Mouse (Mus musculus): ENCODE data around the gene Fktn.
"Not testable (repeated sequence)": the region's sequence is repeated elsewhere in the genome, so short reads cannot be mapped to it uniquely, and the experiment has no call there.

Fktn gene

GRCm38 (mm10) chr4:53713704-53714050 is at the start of gene Fktn:
Fktn (plus strand) TSS chr4:53713998.
- no peak for DNase-seq (ENCODE audit: low spot score in 2 of 2)

- DNase-seq (ENCODE audit: low spot score in 2 of 2): no peak
Measured at GRCm38 (mm10) chr4:53682092-53682491, 31.7 kb upstream of the Fktn start.

DNA sequence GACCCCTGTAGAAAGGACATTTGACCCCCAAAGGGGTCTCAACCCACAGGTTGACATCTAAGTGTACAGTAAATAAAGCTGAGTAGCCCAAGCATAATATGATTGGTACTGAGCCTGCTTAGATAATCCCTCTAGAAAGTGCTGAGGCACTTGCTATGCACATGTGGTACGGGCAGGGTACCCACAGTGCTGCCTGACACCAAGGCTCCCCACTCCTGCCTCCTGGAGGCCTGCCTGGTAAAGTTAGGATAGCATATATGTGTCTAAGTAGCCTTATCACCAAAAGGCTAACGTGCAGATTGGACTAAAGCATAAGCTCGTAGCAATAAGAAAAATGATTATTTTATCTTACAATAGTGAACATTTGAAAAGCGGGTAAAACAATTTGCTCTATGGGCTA is 24.8 kb upstream of the Fktn start:
- no peak for DNase-seq (ENCODE audit: low spot score in 2 of 2)

- peak in 1 of 2 experiments; percentile 12 for DNase-seq (ENCODE audit: low spot score in 2 of 2)
Measured at GRCm38 (mm10) chr4:53691418-53691817, 22.4 kb upstream of the Fktn start.

DNA sequence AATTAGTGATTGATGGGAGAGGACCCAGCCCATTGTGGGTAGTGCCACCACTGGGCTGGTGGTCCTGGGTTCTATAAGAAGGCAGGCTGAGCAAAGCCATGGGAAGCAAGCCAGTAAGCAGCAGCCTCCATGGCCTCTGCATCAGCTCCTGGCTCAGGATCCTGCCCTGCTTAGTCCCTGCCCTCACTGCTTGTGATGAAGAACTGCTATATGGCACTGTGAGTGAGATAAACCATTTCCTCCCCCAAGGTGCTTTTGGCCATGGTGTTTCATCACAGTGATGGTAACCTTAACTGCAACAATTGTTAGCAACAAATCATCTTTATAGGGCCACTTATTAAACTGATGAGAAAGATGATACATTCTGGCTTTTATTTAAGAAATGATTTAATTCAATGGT is 4.6 kb upstream of the Fktn start:
- not testable (repeated sequence) for DNase-seq (ENCODE audit: low spot score in 2 of 2)

DNA sequence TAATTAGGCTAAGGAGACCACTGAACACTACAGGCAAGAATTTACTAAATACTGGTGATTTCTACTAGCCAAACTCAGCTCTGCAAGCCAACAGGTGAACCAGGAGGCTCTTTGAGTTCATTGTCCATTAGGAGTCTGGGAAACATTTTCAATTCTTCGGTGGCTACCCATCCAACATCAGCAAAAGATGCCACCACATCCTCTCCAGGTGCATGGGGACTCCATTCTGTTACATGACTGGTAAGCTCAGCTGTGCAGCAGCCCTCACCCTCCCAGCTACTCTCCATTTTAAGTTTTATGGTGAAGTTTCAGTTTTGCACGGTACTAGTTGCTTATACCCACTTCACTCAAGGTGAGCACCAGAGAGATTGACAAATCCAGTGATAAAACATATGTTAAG is 3.8 kb upstream of the Fktn start:
- DNase-seq (ENCODE audit: low spot score in 2 of 2): no peak

GRCm38 (mm10) chr4:53710555-53711328 is 3.1 kb upstream of the Fktn start:
- no peak for DNase-seq (ENCODE audit: low spot score in 2 of 2)

DNA sequence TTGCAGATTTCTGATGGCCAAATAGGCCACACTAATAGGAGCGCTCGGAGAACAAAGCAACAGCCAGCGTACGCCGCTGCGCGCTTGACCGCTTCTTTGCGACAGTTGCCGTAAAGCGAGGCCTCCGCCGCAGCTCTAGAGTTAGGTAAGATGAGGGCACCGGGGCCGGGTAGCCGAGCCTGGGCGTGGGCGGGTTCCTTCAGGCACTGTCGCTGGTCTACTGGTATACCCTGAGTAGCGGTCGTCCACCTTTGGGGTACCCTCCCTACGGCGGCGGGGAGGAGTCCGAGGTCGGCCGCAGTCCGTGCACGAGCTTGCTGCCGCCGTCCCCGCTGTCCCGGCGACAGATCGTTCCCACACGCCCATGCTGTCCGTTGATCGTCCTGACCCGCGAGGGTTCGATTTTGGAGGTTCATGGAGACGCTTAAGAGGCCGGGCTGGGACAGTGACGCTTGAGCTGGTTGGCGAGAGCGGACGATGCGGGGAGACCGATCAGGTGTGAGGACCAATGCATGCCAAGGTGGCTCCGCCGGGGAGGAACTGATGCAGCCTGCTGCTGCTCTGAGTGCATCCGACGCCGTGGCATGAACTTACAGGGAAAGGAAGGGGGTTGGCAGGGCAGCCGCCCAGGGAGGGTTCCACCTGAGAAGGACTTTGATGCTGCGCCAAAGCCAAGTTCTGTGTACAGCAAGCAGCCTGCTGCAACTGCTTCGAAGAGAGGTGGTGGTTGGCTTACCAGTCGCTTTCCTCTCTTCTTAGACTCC is 435 bp downstream of the Fktn start:
- peak; percentile 91 to 95 for DNase-seq (ENCODE audit: low spot score in 2 of 2)

DNA sequence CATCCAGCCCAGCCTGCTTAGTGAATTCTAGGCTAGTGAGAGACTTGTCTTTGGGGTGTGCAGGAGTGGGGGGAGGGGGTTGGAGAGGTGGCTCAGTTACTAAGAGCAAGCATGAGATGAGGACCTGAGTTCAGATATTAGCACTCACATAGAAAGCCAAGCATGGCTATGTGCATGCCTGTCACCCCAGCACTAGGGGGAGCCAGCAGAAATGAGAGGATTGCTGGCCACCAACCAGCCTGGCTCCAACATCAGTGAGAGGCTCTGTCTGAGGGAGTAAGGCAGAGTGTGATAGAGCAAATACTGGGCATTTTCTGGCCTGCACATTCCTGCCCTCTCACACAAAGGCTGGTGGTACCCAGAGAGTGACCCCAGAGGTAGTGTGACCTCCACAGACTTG is 2.2 kb downstream of the Fktn start:
- no peak for DNase-seq (ENCODE audit: low spot score in 2 of 2)

- DNase-seq (ENCODE audit: low spot score in 2 of 2): no peak
Measured at GRCm38 (mm10) chr4:53717546-53717945, 3.7 kb downstream of the Fktn start.

DNA sequence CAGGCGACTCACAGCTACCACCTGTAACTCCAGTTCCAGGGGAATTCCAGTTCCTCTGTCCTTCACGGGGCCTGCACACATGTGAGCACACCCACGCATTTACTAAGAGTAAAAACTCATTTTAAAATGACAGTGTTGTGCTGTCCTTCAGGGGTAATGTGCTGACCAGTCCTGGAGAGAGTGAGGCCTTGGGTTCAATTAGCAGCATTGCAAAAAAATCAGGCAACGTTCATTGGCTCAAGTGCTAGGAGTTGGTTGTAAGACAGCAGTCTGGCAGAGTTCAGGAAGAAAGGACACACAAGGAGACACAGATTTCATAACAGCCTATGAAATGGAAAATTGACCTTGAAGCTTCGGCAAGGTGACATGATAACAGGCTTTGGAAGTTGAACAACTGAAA is 4.5 kb downstream of the Fktn start:
- DNase-seq (ENCODE audit: low spot score in 2 of 2): no peak

DNA sequence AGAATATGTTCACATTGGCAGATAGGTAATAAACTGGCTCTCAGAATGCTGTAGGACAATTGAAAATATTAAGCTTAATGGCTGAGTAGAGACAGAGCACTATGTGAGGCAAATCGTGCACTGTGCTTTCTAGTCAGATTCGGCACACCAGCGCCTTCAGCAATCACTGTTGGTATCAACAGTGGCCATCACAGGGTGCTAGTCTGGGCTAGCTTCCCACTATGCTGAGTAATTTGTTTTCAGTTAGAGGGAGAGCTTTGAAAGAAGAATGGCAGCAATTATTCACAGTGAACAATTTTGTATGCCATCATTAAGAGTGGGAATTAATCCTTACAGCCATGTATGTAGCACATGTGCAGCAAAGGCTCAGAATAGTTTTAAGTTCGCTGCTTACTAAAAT is 8.7 kb downstream of the Fktn start:
- no peak for DNase-seq (ENCODE audit: low spot score in 2 of 2)

DNA sequence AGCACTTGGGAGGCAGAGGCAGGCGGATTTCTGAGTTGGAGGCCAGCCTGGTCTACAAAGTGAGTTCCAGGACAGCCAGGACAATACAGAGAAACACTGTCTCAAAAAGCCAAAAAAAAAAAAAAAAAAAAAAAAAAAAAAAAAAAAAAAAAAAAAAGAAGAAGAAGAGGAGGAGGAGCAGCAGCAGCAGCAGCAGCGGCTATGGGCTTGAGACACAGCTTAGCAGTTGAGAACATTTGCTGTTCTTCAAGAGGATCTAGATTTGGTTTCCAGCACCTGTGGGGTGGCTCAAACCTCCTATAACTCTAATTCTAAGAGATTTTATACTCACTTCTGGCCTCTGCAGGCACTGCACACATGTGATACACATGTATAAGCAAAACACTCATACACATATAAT is 12.3 kb downstream of the Fktn start:
- DNase-seq (ENCODE audit: low spot score in 2 of 2): not testable (repeated sequence)

DNA sequence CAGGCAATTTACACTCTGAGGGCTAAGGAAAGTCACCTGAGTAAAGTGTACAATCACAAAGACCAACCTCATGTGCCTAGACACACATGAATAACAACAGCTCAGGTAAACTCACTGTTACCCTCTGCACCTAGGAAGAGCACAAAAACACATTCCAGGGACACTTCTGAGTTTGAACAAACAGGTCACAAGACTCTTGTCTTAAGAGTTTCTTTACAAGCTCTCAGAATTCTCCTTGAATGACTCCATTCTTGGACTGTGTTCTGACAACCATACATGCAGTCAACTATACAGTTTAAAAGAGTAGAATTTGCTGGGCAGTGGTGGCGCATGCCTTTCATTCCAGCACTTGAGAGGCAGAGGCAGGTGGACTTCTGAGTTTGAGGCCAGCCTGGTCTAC is 14.3 kb downstream of the Fktn start:
- DNase-seq (ENCODE audit: low spot score in 2 of 2): no peak

DNA sequence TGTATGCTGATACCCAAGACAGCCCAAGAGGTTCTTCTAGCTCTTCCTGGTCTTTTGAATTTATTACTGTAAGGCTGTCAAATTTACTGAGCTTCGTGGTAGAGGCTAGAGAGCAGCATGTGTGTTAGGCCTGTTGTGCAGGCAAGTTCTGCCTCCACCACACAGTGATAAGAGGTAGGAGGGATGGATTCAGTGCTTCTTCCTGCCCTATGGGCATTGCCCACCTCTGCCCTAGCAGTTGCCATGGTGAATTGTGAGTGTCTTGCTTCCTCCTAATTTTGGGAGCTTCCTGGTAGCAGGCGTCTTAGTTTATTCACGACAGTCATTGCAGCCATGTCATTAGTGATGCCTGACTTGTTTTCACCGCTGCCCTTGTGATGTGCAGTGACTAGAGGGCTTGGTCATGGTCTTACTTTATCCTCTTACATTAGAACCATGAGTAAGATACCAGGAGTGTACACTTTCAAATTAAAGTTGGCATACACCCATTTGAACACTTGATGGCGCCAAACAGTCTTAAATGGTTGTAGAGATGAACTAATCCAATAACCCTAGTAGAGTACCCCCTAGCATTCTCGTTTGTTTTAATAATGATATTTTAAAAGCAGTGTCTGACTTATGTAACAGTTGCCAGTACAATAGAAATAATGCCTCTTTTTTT is 25.3 kb downstream of the Fktn start:
- peak; percentile 68 to 74 for DNase-seq (ENCODE audit: low spot score in 2 of 2)

DNA sequence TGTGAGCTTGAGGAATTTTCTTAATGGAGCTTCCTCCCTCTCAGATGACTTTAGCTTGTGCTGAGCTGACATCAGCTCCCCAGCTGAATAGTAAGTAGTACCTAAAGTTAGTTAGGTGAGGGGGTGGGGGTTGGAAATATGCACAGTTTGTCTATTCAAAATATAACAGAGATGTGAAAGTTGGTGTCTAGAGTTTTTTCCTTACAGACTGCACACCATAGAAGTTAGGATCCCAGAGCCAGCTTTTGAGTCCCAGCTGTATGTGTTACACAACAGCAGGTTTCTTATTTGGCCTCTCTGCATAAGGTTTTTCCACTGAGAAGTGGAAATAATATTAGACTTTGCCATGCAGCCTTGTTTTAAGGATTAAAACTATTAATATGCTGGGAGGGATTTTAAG is 36.0 kb downstream of the Fktn start:
- peak in 1 of 2 experiments; percentile 11 for DNase-seq (ENCODE audit: low spot score in 2 of 2)

DNA sequence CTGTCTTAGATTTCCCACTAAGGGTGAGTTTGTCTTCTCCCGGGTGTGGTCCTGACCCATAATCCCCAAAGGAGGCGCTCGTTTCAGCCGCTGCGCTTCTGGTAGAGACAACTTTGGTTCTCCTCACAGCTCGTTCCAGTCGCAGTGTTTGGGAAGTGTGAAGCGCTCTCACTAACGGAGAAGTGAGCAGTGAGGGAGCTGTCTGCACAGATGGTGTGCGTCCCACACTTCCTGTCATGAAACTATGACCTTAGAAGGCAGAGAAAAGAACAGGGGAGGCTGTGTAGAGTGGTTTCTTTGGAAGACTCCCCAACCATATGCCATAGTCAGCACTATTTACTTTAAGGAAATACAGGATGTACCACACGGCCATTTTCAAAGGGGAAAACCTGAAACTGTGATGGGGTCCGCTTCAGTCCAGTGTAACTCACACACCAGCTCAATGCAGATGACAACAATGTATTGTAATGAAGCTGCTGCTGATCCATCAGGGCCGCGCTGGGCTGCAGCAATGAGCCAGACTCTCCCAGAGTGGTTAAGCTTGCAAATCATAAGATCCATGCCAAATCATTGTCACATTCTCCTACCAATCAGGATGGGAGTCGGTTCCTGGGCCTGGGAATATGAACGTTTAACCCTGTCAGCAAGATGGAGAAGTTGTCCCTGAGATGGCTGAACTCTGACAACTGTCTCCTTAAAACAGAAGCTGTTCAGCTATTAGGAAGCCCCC is 36.8 kb downstream of the Fktn start:
- peak; percentile 67 to 72 for DNase-seq (ENCODE audit: low spot score in 2 of 2)

- DNase-seq (ENCODE audit: low spot score in 2 of 2): no peak
Measured at GRCm38 (mm10) chr4:53757030-53757429, 43.2 kb downstream of the Fktn start.

- DNase-seq (ENCODE audit: low spot score in 2 of 2): no peak
Measured at GRCm38 (mm10) chr4:53758764-53759163, 45.0 kb downstream of the Fktn start.

- peak; percentile 20 to 24 for DNase-seq (ENCODE audit: low spot score in 2 of 2)
Measured at GRCm38 (mm10) chr4:53759678-53760077, 45.9 kb downstream of the Fktn start.

GRCm38 (mm10) chr4:53762501-53762900 is 48.7 kb downstream of the Fktn start:
- no peak for DNase-seq (ENCODE audit: low spot score in 2 of 2)

Data from right cerebral cortex, adult 2 months (tissue).